Mouse (Mus musculus) limb, embryonic 14.5 days (tissue): Measurements from ENCODE around the gene Abca2. TPM values are rescaled to one million over a fixed set of nuclear protein-coding genes. Genes with fewer than 3 reads are reported as not detected.
A peak's percentile ranks its signal among the peaks of the same experiment; 100 is the strongest.

Experiments
- ATAC-seq: fragments of 200-750 bp; cut with Nextera tagmentation; 2 replicates; pipeline ENCODE4 v1.8.0; 2017; ENCODE audit warnings: low read depth, moderate number of reproducible peaks, moderate TSS enrichment; ENCODE audit not compliant: low FRiP score
- DNase-seq: peaks from one replicate; pipeline ENCODE4 v3.0.0-alpha.2; 2015; ENCODE audit warnings: low spot score
- H3K27ac ChIP-seq: fragments of 300-500 bp; sonication (generic); replicated peaks from 2 replicates; pipeline ENCODE4 v1.5.1; 2014; ENCODE audit warnings: low read depth, mild to moderate bottlenecking, low read length, moderate library complexity, mixed read lengths
- H3K27me3 ChIP-seq: fragments of 300-500 bp; sonication (generic); 2 replicates; pipeline ENCODE4 v1.6.1; 2014; ENCODE audit warnings: low read length, mixed read lengths; ENCODE audit not compliant: control insufficient read depth, insufficient read depth
- H3K36me3 ChIP-seq: fragments of 300-500 bp; sonication (generic); 2 replicates; pipeline ENCODE4 v1.6.1; 2014; ENCODE audit warnings: mild to moderate bottlenecking, low read length, moderate library complexity, mixed read lengths; ENCODE audit not compliant: control insufficient read depth, insufficient read depth
- H3K4me1 ChIP-seq: fragments of 300-500 bp; sonication (generic); 2 replicates; pipeline ENCODE4 v1.6.1; 2014; ENCODE audit warnings: antibody characterized with exemption, low read length, mixed read lengths; ENCODE audit not compliant: control insufficient read depth, insufficient read depth
- H3K4me2 ChIP-seq: fragments of 300-500 bp; sonication (generic); replicated peaks from 2 replicates; pipeline ENCODE4 v1.6.1; 2014; ENCODE audit warnings: low read depth, mild to moderate bottlenecking, low read length, moderate library complexity; ENCODE audit not compliant: severe bottlenecking
- H3K4me3 ChIP-seq: fragments of 300-500 bp; sonication (generic); replicated peaks from 2 replicates; pipeline ENCODE4 v1.5.1; 2014; ENCODE audit warnings: low read length
- H3K9ac ChIP-seq: fragments of 300-500 bp; sonication (generic); 2 replicates; pipeline ENCODE4 v1.6.1; 2014; ENCODE audit warnings: mild to moderate bottlenecking, low read depth, low read length, moderate library complexity; ENCODE audit not compliant: severe bottlenecking
- H3K9me3 ChIP-seq: fragments of 300-500 bp; sonication (generic); 2 replicates; pipeline ENCODE4 v1.6.1; 2016; ENCODE audit warnings: low read length; ENCODE audit not compliant: control insufficient read depth
- POLR2A ChIP-seq: fragments of 200-500 bp; IDR thresholded peaks from 2 replicates; pipeline ENCODE4 v1.8.0; 2012; ENCODE audit warnings: inconsistent platforms, mild to moderate bottlenecking, moderate library complexity, borderline replicate concordance; ENCODE audit not compliant: insufficient read depth, insufficient read length; ENCODE audit errors: extremely low read depth
- WGBS: fragments of 180-500 bp; shearing (Covaris S2); extraction: QIAGEN DNeasy Blood & Tissue Kit; methylation state at CpG from one replicate; pipeline ENCODE4 v1.1.7; 2014; 5-methylcytosine and 5-hydroxymethylcytosine counted together
- polyA plus RNA-seq, 2 experiments: library from polyadenylated mRNA; depleted of rRNA in 1 of 2; stranded (reverse) in 1 of 2; unstranded in 1 of 2; fragments of >200 nt; fragmentation: Nextera tagmentation in 1 of 2; extraction: Ambion mirVana in 1 of 2; gene quantifications; 2 replicates each; pipeline versions ENCODE4 v1.2.1 to v1.2.3; 2012 to 2014

Abca2 gene
- polyA plus RNA-seq, 2 experiments, result 5.9 to 15.3 TPM

- H3K27me3 ChIP-seq, result no peaks in the 10 kb centered on the region; the same call in 1 of the 2 replicates
- no peak for ATAC-seq
- no peak overlapping the region for H3K9ac ChIP-seq
- peak; percentile 85 for DNase-seq
- no peaks in the 10 kb centered on the region for H3K36me3 ChIP-seq
- no peak for TF ChIP-seq POLR2A
- peaks cover 3% of the 10 kb centered on the region; the same call in 1 of the 2 replicates for H3K4me1 ChIP-seq
- no peak overlapping the region for H3K4me2 ChIP-seq
- WGBS, result 26% methylated on average over 5 of the region's 5 CpGs
- no peak overlapping the region for H3K27ac ChIP-seq
- no peaks in the 10 kb centered on the region for H3K9me3 ChIP-seq
- no peak overlapping the region for H3K4me3 ChIP-seq
These were observed 1.7 kb upstream of the Abca2 start for GRCm38 (mm10) chr2:25426721-25427191.

- no peak for ATAC-seq
- Histone ChIP-seq H3K27ac (no peak overlapping the region), H3K4me1 (peaks cover 3% of the 10 kb centered on the region; the same call in 1 of the 2 replicates), H3K4me3 (no peak overlapping the region), H3K27me3 (no peaks in the 10 kb centered on the region; the same call in 1 of the 2 replicates), H3K4me2 (no peak overlapping the region), H3K36me3 (no peaks in the 10 kb centered on the region), H3K9me3 (no peaks in the 10 kb centered on the region), H3K9ac (no peak overlapping the region)
- DNase-seq, result no peak
- TF ChIP-seq POLR2A, result no peak
- 91% methylated on average over 5 of the region's 5 CpGs for WGBS
These were observed 1.2 kb upstream of the Abca2 start for GRCm38 (mm10) chr2:25427256-25427655.

- Histone ChIP-seq H3K9ac (no peak overlapping the region), H3K27ac (no peak overlapping the region), H3K27me3 (no peaks in the 10 kb centered on the region; the same call in 1 of the 2 replicates), H3K4me2 (peak overlapping the region; percentile 89), H3K9me3 (no peaks in the 10 kb centered on the region), H3K36me3 (no peaks in the 10 kb centered on the region), H3K4me1 (peaks cover 3% of the 10 kb centered on the region; the same call in 1 of the 2 replicates), H3K4me3 (peak overlapping the region; percentile 69; the same call in 1 of the 2 replicates)
- ATAC-seq (no peak), DNase-seq (no peak)
- TF ChIP-seq POLR2A, result no peak
- 75% methylated on average over 5 of the region's 5 CpGs for WGBS
These were observed 1.1 kb downstream of the Abca2 start for GRCm38 (mm10) chr2:25429435-25430180.

- Histone ChIP-seq H3K27me3 (no peaks in the 10 kb centered on the region; the same call in 1 of the 2 replicates), H3K36me3 (no peaks in the 10 kb centered on the region), H3K27ac (no peak overlapping the region), H3K4me3 (no peak overlapping the region), H3K4me1 (peaks cover 3% of the 10 kb centered on the region; the same call in 1 of the 2 replicates), H3K9ac (no peak overlapping the region), H3K9me3 (no peaks in the 10 kb centered on the region), H3K4me2 (no peak overlapping the region)
- WGBS, result 73% methylated on average over 17 of the region's 17 CpGs
- ATAC-seq, result no peak
- no peak for DNase-seq
- no peak for TF ChIP-seq POLR2A
These were observed 2.1 kb downstream of the Abca2 start for GRCm38 (mm10) chr2:25430395-25431233.

GRCm38 (mm10) chr2:25431308-25431855 lies 2.9 kb downstream of the Abca2 start:
- ATAC-seq (no peak), DNase-seq (no peak)
- TF ChIP-seq POLR2A, result no peak
- H3K27me3 ChIP-seq, result no peaks in the 10 kb centered on the region; the same call in 1 of the 2 replicates
- no peak overlapping the region for H3K9ac ChIP-seq
- no peaks in the 10 kb centered on the region for H3K36me3 ChIP-seq
- no peak overlapping the region for H3K4me2 ChIP-seq
- WGBS, result 58% methylated on average over 6 of the region's 6 CpGs
- H3K4me1 ChIP-seq, result peaks cover 3% of the 10 kb centered on the region; the same call in 1 of the 2 replicates
- H3K4me3 ChIP-seq, result no peak overlapping the region
- no peaks in the 10 kb centered on the region for H3K9me3 ChIP-seq
- H3K27ac ChIP-seq, result no peak overlapping the region
